Mouse (Mus musculus) heart, postnatal 0 days (tissue): Measurements from ENCODE around the gene Pdk4. TPM values are rescaled to one million over a fixed set of nuclear protein-coding genes. Genes with fewer than 3 reads are reported as not detected.

ENCODE experiments used
- ATAC-seq: fragments of 200-750 bp; cut with Nextera tagmentation; 2 replicates; pipeline ENCODE4 v1.8.0; 2017; ENCODE audit warnings: low read depth, moderate number of reproducible peaks, moderate library complexity; ENCODE audit not compliant: insufficient read depth
- DNase-seq: peaks from one replicate; pipeline ENCODE4 v3.0.0-alpha.2; 2016; ENCODE audit warnings: low spot score
- H3K27ac ChIP-seq: fragments of 300-500 bp; sonication (generic); 2 replicates; pipeline ENCODE4 v1.5.1; 2014; ENCODE audit warnings: low read depth, mild to moderate bottlenecking
- H3K27me3 ChIP-seq: fragments of 300-500 bp; sonication (generic); 2 replicates; pipeline ENCODE4 v1.6.1; 2014; ENCODE audit warnings: low read length, mixed read lengths; ENCODE audit not compliant: control insufficient read depth, insufficient read depth
- H3K36me3 ChIP-seq: fragments of 300-500 bp; sonication (generic); replicated peaks from 2 replicates; pipeline ENCODE4 v1.6.1; 2014; ENCODE audit warnings: low read length, mixed read lengths; ENCODE audit not compliant: control insufficient read depth, insufficient read depth
- H3K4me1 ChIP-seq: fragments of 300-500 bp; sonication (generic); 2 replicates; pipeline ENCODE4 v1.6.1; 2014; ENCODE audit warnings: antibody characterized with exemption; ENCODE audit not compliant: control insufficient read depth, insufficient read depth
- H3K4me2 ChIP-seq: fragments of 300-500 bp; sonication (generic); 2 replicates; pipeline ENCODE4 v1.6.1; 2014; ENCODE audit warnings: low read depth, mild to moderate bottlenecking, low read length, moderate library complexity
- H3K4me3 ChIP-seq: fragments of 300-500 bp; sonication (generic); 2 replicates; pipeline ENCODE4 v1.5.1; 2014; ENCODE audit warnings: low read depth, low read length
- H3K9ac ChIP-seq: fragments of 300-500 bp; sonication (generic); replicated peaks from 2 replicates; pipeline ENCODE4 v1.6.1; 2014; ENCODE audit warnings: low read depth, low read length, mixed read lengths
- H3K9me3 ChIP-seq: fragments of 300-500 bp; sonication (generic); replicated peaks from 2 replicates; pipeline ENCODE4 v1.6.1; 2016; ENCODE audit warnings: low read length; ENCODE audit not compliant: control insufficient read depth
- CTCF ChIP-seq: IDR thresholded peaks from 2 replicates; pipeline ENCODE4 v1.5.1; 2016; ENCODE audit warnings: antibody characterized with exemption, control low read depth, low read depth
- EP300 ChIP-seq: IDR thresholded peaks from 2 replicates; pipeline ENCODE4 v1.6.1; 2016; ENCODE audit warnings: antibody characterized with exemption, low read depth
- WGBS: fragments of 180-500 bp; shearing (Covaris S2); extraction: QIAGEN DNeasy Blood & Tissue Kit; methylation state at CpG from one replicate; pipeline ENCODE4 v1.1.7; 2014; 5-methylcytosine and 5-hydroxymethylcytosine counted together
- polyA plus RNA-seq: library from polyadenylated mRNA; unstranded; fragments of >200 nt; fragmentation: Nextera tagmentation; extraction: Ambion mirVana; gene quantifications from 2 replicates; pipeline ENCODE4 v1.2.1, GENCODE M21; 2015
- total RNA-seq: library from RNA; depleted of rRNA; stranded (reverse); fragments of >200 nt; gene quantifications from 2 replicates; pipeline ENCODE4 v1.2.3, GENCODE M21; 2014; ENCODE audit warnings: low replicate concordance

Gene Pdk4
- total and polyA plus RNA-seq, 2 experiments from 2014 or later, result 71.1 to 75.5 TPM

DNA sequence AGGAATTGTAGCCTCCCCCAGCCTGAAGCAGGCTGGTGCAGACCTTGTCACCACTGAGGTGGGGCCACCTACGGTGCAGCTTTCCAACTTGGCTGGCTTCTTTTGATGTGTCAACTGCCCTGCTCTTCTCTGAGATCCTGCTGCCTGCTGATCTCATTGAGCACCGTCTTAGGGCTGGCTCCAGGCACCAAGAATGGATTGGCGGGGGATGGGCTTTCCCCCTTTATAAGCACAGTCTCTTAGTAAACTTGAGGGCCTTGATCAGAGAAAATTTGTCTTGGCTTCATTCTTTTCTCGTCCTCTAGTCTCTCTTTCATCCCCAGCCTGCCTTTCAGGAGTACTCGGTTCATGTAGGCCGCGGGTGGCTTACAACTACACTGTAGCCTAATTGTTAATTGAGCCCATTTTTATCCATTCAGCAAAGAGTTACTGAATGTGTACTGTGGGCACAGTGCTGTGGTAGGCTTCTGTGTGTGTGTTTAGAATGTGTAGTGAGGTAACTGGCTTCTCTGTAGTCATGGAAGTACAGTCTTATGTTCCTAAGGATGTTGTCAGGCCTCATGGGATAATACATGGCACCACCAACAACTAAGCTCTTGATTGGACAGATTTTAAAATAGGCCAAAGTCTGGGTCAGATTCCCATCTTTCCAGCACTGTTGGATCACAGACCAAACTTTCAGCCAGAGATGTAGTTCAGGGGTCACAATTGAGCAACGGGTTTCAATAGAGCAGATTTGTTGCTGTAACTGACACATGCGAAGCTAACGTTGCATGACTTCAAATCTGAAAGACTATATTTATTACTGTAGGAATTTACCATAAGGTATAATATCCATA lies 25.4 kb downstream of the Pdk4 start:
- no peaks in the 10 kb centered on the region for H3K9me3 ChIP-seq
- no peak for TF ChIP-seq CTCF
- no peak for TF ChIP-seq EP300
- 77% methylated on average over 10 of the region's 10 CpGs for WGBS
- H3K4me2 ChIP-seq, result no peak overlapping the region
- no peaks in the 10 kb centered on the region for H3K27me3 ChIP-seq
- no peak overlapping the region for H3K27ac ChIP-seq
- H3K4me3 ChIP-seq, result no peak overlapping the region
- H3K9ac ChIP-seq, result no peak overlapping the region
- no peaks in the 10 kb centered on the region for H3K4me1 ChIP-seq
- DNase-seq (no peak), ATAC-seq (no peak)
- no peaks in the 10 kb centered on the region for H3K36me3 ChIP-seq

DNA sequence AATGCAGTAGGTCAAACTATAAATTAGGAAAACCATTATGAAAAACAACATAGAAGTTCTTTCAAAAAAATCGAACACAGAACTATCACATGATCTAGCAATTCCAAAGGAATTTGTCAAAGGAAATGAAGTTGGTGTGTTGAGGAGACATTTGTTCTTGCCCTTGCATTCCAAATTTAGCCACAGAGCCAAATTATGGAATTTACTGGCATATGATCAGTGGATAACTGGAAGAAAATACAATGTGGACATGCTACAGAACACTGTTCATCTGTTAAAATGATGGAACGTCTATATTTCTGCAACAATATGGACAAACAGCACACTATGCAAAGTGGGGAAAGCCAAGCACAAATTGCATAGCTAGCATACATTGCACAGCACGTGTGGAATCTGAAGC lies 40.3 kb downstream of the Pdk4 start:
- no peaks in the 10 kb centered on the region for H3K4me1 ChIP-seq
- H3K9ac ChIP-seq, result no peak overlapping the region
- 56% methylated on average over 3 of the region's 3 CpGs for WGBS
- no peak overlapping the region for H3K4me2 ChIP-seq
- no peak for DNase-seq
- no peak for ATAC-seq
- no peaks in the 10 kb centered on the region for H3K9me3 ChIP-seq
- H3K4me3 ChIP-seq, result no peak overlapping the region
- H3K27ac ChIP-seq, result no peak overlapping the region
- H3K27me3 ChIP-seq, result no peaks in the 10 kb centered on the region
- no peaks in the 10 kb centered on the region for H3K36me3 ChIP-seq
- TF ChIP-seq CTCF (no peak), EP300 (no peak)

DNA sequence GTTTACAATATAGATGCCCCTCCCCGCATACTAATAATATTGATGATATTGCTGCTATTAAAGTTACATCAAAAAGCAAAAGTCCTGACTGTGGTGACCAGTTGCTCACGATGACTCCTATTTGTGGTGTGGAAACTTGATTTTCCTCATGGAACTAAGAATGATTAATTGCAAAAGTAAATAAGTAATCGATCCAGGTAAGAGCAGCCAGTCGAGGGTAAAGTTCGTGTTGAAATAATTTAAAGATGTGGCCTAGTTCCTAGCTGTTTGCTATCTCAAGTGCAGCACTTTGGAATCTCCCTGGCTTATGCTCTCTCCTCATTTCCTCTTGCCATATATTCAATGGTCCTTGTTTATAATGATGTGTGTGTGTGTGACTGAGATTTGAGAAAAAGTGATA lies 46.2 kb downstream of the Pdk4 start:
- DNase-seq (no peak), ATAC-seq (no peak)
- no peaks in the 10 kb centered on the region for H3K27me3 ChIP-seq
- WGBS, result 83% methylated on average over 5 of the region's 5 CpGs
- no peak overlapping the region for H3K27ac ChIP-seq
- H3K9me3 ChIP-seq, result no peaks in the 10 kb centered on the region
- H3K4me1 ChIP-seq, result no peaks in the 10 kb centered on the region
- no peak overlapping the region for H3K9ac ChIP-seq
- no peaks in the 10 kb centered on the region for H3K36me3 ChIP-seq
- TF ChIP-seq CTCF (no peak), EP300 (no peak)
- no peak overlapping the region for H3K4me2 ChIP-seq
- H3K4me3 ChIP-seq, result no peak overlapping the region

DNA sequence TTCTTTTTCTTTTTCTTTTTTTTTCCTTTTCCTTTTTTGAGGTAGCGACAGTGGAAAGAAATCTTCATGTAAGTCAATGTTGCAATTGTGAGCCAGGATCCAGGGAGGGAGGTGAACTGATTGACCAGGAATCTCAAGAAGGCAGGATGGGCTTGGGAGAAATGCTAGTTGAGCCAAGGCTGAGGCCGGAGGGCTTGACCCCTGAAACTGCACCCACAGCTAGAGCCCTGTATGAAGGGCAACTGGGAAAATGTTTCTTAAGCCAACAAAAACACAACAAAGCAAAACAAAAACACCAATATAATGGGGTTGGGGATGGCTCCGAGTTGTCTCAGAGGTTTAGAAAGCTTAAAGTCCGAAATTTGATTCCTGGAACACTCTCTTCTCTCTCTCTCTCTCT lies 47.7 kb downstream of the Pdk4 start:
- peaks cover 3% of the 10 kb centered on the region; the same call in 1 of the 2 replicates for H3K4me1 ChIP-seq
- H3K27me3 ChIP-seq, result no peaks in the 10 kb centered on the region
- no peak overlapping the region for H3K4me3 ChIP-seq
- no peaks in the 10 kb centered on the region for H3K9me3 ChIP-seq
- DNase-seq (no peak), ATAC-seq (no peak)
- H3K9ac ChIP-seq, result no peak overlapping the region
- 72% methylated on average over 4 of the region's 4 CpGs for WGBS
- no peak overlapping the region for H3K4me2 ChIP-seq
- H3K27ac ChIP-seq, result no peak overlapping the region
- TF ChIP-seq CTCF (no peak), EP300 (no peak)
- no peaks in the 10 kb centered on the region for H3K36me3 ChIP-seq

DNA sequence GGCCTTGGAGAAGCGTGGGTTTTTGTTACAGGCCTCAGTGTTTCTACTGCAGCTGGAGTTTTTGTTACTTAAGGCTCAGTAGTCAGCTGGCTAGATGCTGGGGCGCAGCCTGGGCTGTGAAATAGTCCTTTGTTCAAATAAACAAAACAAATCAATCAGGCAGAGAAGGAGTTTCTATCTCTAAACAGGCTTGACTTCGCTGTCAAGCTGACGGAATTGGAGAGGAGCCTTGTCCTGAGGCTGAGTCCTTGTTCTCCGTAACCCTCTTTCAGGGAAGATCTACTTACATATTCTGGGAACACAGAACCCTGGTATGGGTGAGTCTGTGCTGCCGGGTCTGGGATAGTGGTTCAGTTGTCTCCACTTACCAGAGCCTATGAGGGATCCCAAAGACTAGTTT lies 48.6 kb downstream of the Pdk4 start:
- no peak overlapping the region for H3K4me2 ChIP-seq
- no peaks in the 10 kb centered on the region for H3K9me3 ChIP-seq
- TF ChIP-seq CTCF (no peak), EP300 (no peak)
- H3K9ac ChIP-seq, result no peak overlapping the region
- DNase-seq, result no peak
- WGBS, result 75% methylated on average over 6 of the region's 6 CpGs
- no peak overlapping the region for H3K4me3 ChIP-seq
- ATAC-seq, result no peak
- peaks cover 8% of the 10 kb centered on the region; the same call in 1 of the 2 replicates for H3K4me1 ChIP-seq
- no peaks in the 10 kb centered on the region for H3K36me3 ChIP-seq
- no peaks in the 10 kb centered on the region for H3K27me3 ChIP-seq
- H3K27ac ChIP-seq, result no peak overlapping the region

DNA sequence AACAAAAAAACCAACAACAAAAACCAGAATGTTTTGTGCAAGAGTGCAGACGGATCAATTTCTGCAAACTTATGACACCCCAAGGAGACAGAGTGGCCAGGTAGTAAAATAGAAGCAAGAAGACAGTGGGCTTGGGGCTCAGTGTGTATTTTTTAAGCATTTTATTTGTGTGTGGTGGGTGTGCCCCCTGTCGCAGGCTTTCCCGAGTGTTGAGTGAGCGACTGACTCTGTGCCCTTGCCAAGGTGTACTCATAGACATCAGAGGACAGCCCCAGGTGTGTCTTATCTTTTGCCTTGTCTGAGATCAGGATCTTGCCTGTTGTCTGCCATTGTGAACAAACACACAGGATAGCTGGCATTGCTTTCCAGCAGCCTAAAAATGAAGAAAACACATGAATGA lies 49.1 kb downstream of the Pdk4 start:
- no peak overlapping the region for H3K9ac ChIP-seq
- ATAC-seq (no peak), DNase-seq (no peak)
- WGBS, result 85% methylated on average over 4 of the region's 4 CpGs
- H3K27me3 ChIP-seq, result no peaks in the 10 kb centered on the region
- H3K9me3 ChIP-seq, result no peaks in the 10 kb centered on the region
- peaks cover 8% of the 10 kb centered on the region; the same call in 1 of the 2 replicates for H3K4me1 ChIP-seq
- no peak overlapping the region for H3K27ac ChIP-seq
- no peak overlapping the region for H3K4me2 ChIP-seq
- H3K4me3 ChIP-seq, result no peak overlapping the region
- TF ChIP-seq EP300, result no peak
- TF ChIP-seq CTCF, result no peak
- no peaks in the 10 kb centered on the region for H3K36me3 ChIP-seq
